Mouse (Mus musculus) effector memory CD4-positive, alpha-beta T cell, adult 7 months (primary cell): Measurements from ENCODE around the gene Oard1. TPM values are rescaled to one million over a fixed set of nuclear protein-coding genes. Genes with fewer than 3 reads are reported as not detected.

ENCODE experiments used
- polyA plus RNA-seq: library from polyadenylated mRNA; unstranded; fragments of 100-300 nt; shearing (Covaris generic); gene quantifications from one replicate; pipeline ENCODE4 v1.2.1, GENCODE M21; 2017

Gene Oard1
- polyA plus RNA-seq: 58.5 TPM

GRCm38 (mm10) chr17:48409380-48410298, at the start of gene Oard1, which contains the start of gene Nfya:
Oard1 (plus strand) TSS chr17:48410014.
Nfya (minus strand) TSS chr17:48409906.

GRCm38 (mm10) chr17:48432158-48432980, 22.6 kb downstream of the Oard1 start, which contains the start of gene Apobec2:
Apobec2 (minus strand) TSS chr17:48432930.

GRCm38 (mm10) chr17:48451353-48451675, 41.5 kb downstream of the Oard1 start, which contains the start of gene Tspo2:
Tspo2 (minus strand) TSS chr17:48451522.

GRCm38 (mm10) chr17:48454688-48455087, 44.9 kb downstream of the Oard1 start, which contains the start of gene Unc5cl:
Unc5cl (plus strand) TSS chr17:48454901.

Other genes starting within 250 kb of the Oard1 start
- gene A530064D06Rik, start 242.7 kb upstream of the Oard1 start, polyA plus RNA-seq: 0.16 TPM
- gene Trem1, start 177.2 kb upstream of the Oard1 start, polyA plus RNA-seq: 0.21 TPM
- not detected for gene Trem3, start 162.2 kb upstream of the Oard1 start, polyA plus RNA-seq
- 0.94 TPM for gene Treml4, start 145.7 kb upstream of the Oard1 start, polyA plus RNA-seq
- gene Treml2, start 110.5 kb upstream of the Oard1 start, polyA plus RNA-seq: 1.7 TPM
- 0.96 TPM for gene B430306N03Rik, start 93.9 kb upstream of the Oard1 start, polyA plus RNA-seq
- not detected for gene Trem2, start 63.6 kb upstream of the Oard1 start, polyA plus RNA-seq
- gene Treml1, start 50.1 kb upstream of the Oard1 start, polyA plus RNA-seq: not detected
- 9.6 TPM for gene Nfya, start 108 bp upstream of the Oard1 start, polyA plus RNA-seq
- 18.2 TPM for gene Apobec2, start 22.9 kb downstream of the Oard1 start, polyA plus RNA-seq
- 0.32 TPM for gene Tspo2, start 41.5 kb downstream of the Oard1 start, polyA plus RNA-seq
- gene Unc5cl, start 44.9 kb downstream of the Oard1 start, polyA plus RNA-seq: 7.1 TPM